Mouse (Mus musculus): ENCODE data around the gene Armcx5. TPM values are rescaled to one million over a fixed set of nuclear protein-coding genes. Genes with fewer than 3 reads are reported as not detected.
A peak's percentile ranks its signal among the peaks of the same experiment; 100 is the strongest.
"Not testable (repeated sequence)": the region's sequence is repeated elsewhere in the genome, so short reads cannot be mapped to it uniquely, and the experiment has no call there.

Gene Armcx5
- polyA plus RNA-seq (2015; fragmentation: Nextera tagmentation; extraction: Ambion mirVana): 11.5 and 13.1 TPM in 2 replicates

GRCm38 (mm10) chrX:135742304-135743055 lies at the start of gene Armcx5, which contains the start of gene Gprasp1:
Armcx5 (plus strand) TSS chrX:135742733.
Gprasp1 (plus strand) TSS chrX:135742733.
- H3K4me1 ChIP-seq (replicated peaks): peaks cover 10% of the 10 kb centered on the region
- H3K9ac ChIP-seq: peak within 1 kb of the TSS; percentile 80
- H3K36me3 ChIP-seq: peaks cover 7% of the 10 kb centered on the region
- H3K9me3 ChIP-seq: no peaks in the 10 kb centered on the region
- peaks cover 9% of the 10 kb centered on the region; the same call in 1 of the 2 replicates for H3K27me3 ChIP-seq
- peak within 1 kb of the TSS; percentile 94 for H3K27ac ChIP-seq
- H3K4me3 ChIP-seq: peak within 1 kb of the TSS; percentile 60
- WGBS: 16% methylated on average over 48 of the region's 48 CpGs
- ATAC-seq (ENCODE audit: low FRiP score): peak; percentile 99
- peak within 1 kb of the TSS; percentile 59 for H3K4me2 ChIP-seq

- 79% methylated on average over 1 of the region's 1 CpGs for WGBS
- Histone ChIP-seq H3K4me1 (replicated peaks) (no peaks in the 10 kb centered on the region), H3K27ac (no peak within 1 kb of the TSS), H3K27me3 (0 out of 2 replicates have a peak, but pooled peaks cover 4% of the 10 kb centered on the region), H3K36me3 (no peaks in the 10 kb centered on the region), H3K9me3 (no peaks in the 10 kb centered on the region), H3K4me3 (no peak within 1 kb of the TSS), H3K4me2 (no peak within 1 kb of the TSS), H3K9ac (no peak within 1 kb of the TSS)
- ATAC-seq (ENCODE audit: low FRiP score): no peak
These were observed 48.9 kb upstream of the Armcx5 start, which contains the start of gene Tcp11x2 for GRCm38 (mm10) chrX:135693633-135694032. Tcp11x2 (minus strand) TSS chrX:135693790.

- no peak for ATAC-seq (ENCODE audit: low FRiP score)
- H3K27ac ChIP-seq: no peak overlapping the region
- no peak overlapping the region for H3K4me2 ChIP-seq
- no peak overlapping the region for H3K9ac ChIP-seq
- 0 out of 2 replicates have a peak, but pooled peaks cover 2% of the 10 kb centered on the region for H3K27me3 ChIP-seq
- no peaks in the 10 kb centered on the region for H3K36me3 ChIP-seq
- H3K4me1 ChIP-seq (replicated peaks): no peaks in the 10 kb centered on the region
- H3K4me3 ChIP-seq: no peak overlapping the region
- whole genome bisulfite sequencing: 83% methylated on average over 1 of the region's 1 CpGs
- no peaks in the 10 kb centered on the region for H3K9me3 ChIP-seq
These were observed 39.4 kb upstream of the Armcx5 start for GRCm38 (mm10) chrX:135703111-135703510.

GRCm38 (mm10) chrX:135704349-135704748 lies 38.2 kb upstream of the Armcx5 start:
- Histone ChIP-seq H3K4me3 (no peak overlapping the region), H3K9me3 (no peaks in the 10 kb centered on the region), H3K27ac (no peak overlapping the region), H3K36me3 (no peaks in the 10 kb centered on the region), H3K4me1 (replicated peaks) (no peaks in the 10 kb centered on the region), H3K4me2 (no peak overlapping the region), H3K9ac (no peak overlapping the region), H3K27me3 (0 out of 2 replicates have a peak, but pooled peaks cover 2% of the 10 kb centered on the region)
- 50% methylated on average over 2 of the region's 2 CpGs for WGBS
- ATAC-seq (ENCODE audit: low FRiP score): no peak

- Histone ChIP-seq H3K27ac (no peak overlapping the region), H3K4me2 (no peak overlapping the region), H3K36me3 (no peaks in the 10 kb centered on the region), H3K9me3 (no peaks in the 10 kb centered on the region), H3K27me3 (no peaks in the 10 kb centered on the region), H3K4me3 (no peak overlapping the region), H3K9ac (no peak overlapping the region), H3K4me1 (replicated peaks) (no peaks in the 10 kb centered on the region)
- WGBS: 82% methylated on average over 2 of the region's 2 CpGs
- no peak for ATAC-seq (ENCODE audit: low FRiP score)
These were observed 29.7 kb upstream of the Armcx5 start for GRCm38 (mm10) chrX:135712845-135713244.

GRCm38 (mm10) chrX:135725161-135725560 lies 17.4 kb upstream of the Armcx5 start, which contains the start of gene Tmsb15a:
Tmsb15a (minus strand) TSS chrX:135725261.
- Histone ChIP-seq H3K4me1 (replicated peaks) (no peaks in the 10 kb centered on the region), H3K9ac (no peak within 1 kb of the TSS), H3K36me3 (no peaks in the 10 kb centered on the region), H3K4me2 (no peak within 1 kb of the TSS), H3K9me3 (no peaks in the 10 kb centered on the region), H3K27ac (no peak within 1 kb of the TSS), H3K4me3 (no peak within 1 kb of the TSS), H3K27me3 (0 out of 2 replicates have a peak, but pooled peaks cover 2% of the 10 kb centered on the region)
- 85% methylated on average over 10 of the region's 10 CpGs for WGBS
- no peak for ATAC-seq (ENCODE audit: low FRiP score)

- Histone ChIP-seq H3K27ac (no peak overlapping the region), H3K4me2 (no peak overlapping the region), H3K4me3 (no peak overlapping the region), H3K9ac (no peak overlapping the region), H3K4me1 (replicated peaks) (peaks cover 7% of the 10 kb centered on the region), H3K27me3 (peaks cover 13% of the 10 kb centered on the region; the same call in 1 of the 2 replicates), H3K36me3 (no peaks in the 10 kb centered on the region), H3K9me3 (no peaks in the 10 kb centered on the region)
- ATAC-seq (ENCODE audit: low FRiP score): no peak
- WGBS: 89% methylated on average over 2 of the region's 2 CpGs
These were observed 3.6 kb upstream of the Armcx5 start for GRCm38 (mm10) chrX:135738730-135739520.

- Histone ChIP-seq H3K4me3 (peak overlapping the region; percentile 60), H3K9ac (peak overlapping the region; percentile 80), H3K27ac (peak overlapping the region; percentile 94), H3K9me3 (no peaks in the 10 kb centered on the region), H3K36me3 (peaks cover 7% of the 10 kb centered on the region), H3K4me1 (replicated peaks) (peaks cover 10% of the 10 kb centered on the region), H3K27me3 (peaks cover 7% of the 10 kb centered on the region; the same call in 1 of the 2 replicates), H3K4me2 (peak overlapping the region; percentile 59)
- WGBS: 30% methylated on average over 7 of the region's 7 CpGs
- ATAC-seq (ENCODE audit: low FRiP score): no peak
These were observed 473 bp downstream of the Armcx5 start for GRCm38 (mm10) chrX:135743056-135743355.

GRCm38 (mm10) chrX:135745376-135745775 lies 2.8 kb downstream of the Armcx5 start:
- not testable (repeated sequence) for H3K9me3 ChIP-seq; H3K36me3 ChIP-seq; H3K4me3 ChIP-seq; H3K9ac ChIP-seq; H3K4me2 ChIP-seq; ATAC-seq (ENCODE audit: low FRiP score); H3K27me3 ChIP-seq; H3K4me1 ChIP-seq (replicated peaks); H3K27ac ChIP-seq
- WGBS: 91% methylated on average over 3 of the region's 3 CpGs

- H3K27ac ChIP-seq: no peak overlapping the region
- H3K36me3 ChIP-seq: no peaks in the 10 kb centered on the region
- ATAC-seq (ENCODE audit: low FRiP score): peak; percentile 68
- H3K9ac ChIP-seq: no peak overlapping the region
- no peak overlapping the region for H3K4me2 ChIP-seq
- no peaks in the 10 kb centered on the region for H3K4me1 ChIP-seq (replicated peaks)
- no peak overlapping the region for H3K4me3 ChIP-seq
- 4% methylated on average over 2 of the region's 2 CpGs for WGBS
- no peaks in the 10 kb centered on the region for H3K27me3 ChIP-seq
- no peaks in the 10 kb centered on the region for H3K9me3 ChIP-seq
These were observed 10.3 kb downstream of the Armcx5 start for GRCm38 (mm10) chrX:135752832-135753231.

GRCm38 (mm10) chrX:135761707-135762106 lies 19.2 kb downstream of the Armcx5 start:
- no peak overlapping the region for H3K9ac ChIP-seq
- no peak overlapping the region for H3K4me3 ChIP-seq
- no peaks in the 10 kb centered on the region for H3K27me3 ChIP-seq
- no peaks in the 10 kb centered on the region for H3K9me3 ChIP-seq
- no peak for ATAC-seq (ENCODE audit: low FRiP score)
- peaks cover 11% of the 10 kb centered on the region; the same call in 1 of the 2 replicates for H3K36me3 ChIP-seq
- H3K27ac ChIP-seq: no peak overlapping the region
- H3K4me1 ChIP-seq (replicated peaks): no peaks in the 10 kb centered on the region
- no peak overlapping the region for H3K4me2 ChIP-seq

GRCm38 (mm10) chrX:135768043-135768548 lies 25.6 kb downstream of the Armcx5 start:
- Histone ChIP-seq H3K9me3 (no peaks in the 10 kb centered on the region), H3K4me2 (no peak overlapping the region), H3K4me3 (no peak overlapping the region), H3K9ac (no peak overlapping the region), H3K27me3 (no peaks in the 10 kb centered on the region), H3K4me1 (replicated peaks) (no peaks in the 10 kb centered on the region), H3K36me3 (peaks cover 3% of the 10 kb centered on the region; the same call in 1 of the 2 replicates), H3K27ac (no peak overlapping the region)
- ATAC-seq (ENCODE audit: low FRiP score): no peak
- WGBS: 86% methylated on average over 3 of the region's 3 CpGs
